ENCODE assay signal across 22 mouse cellular contexts in genomic region chr11:49292777-49293176, GRCm38 (mm10). TPM values are rescaled to one million over a fixed set of nuclear protein-coding genes. Genes with fewer than 3 reads are reported as not detected.
DNase-seq lines count a peak whose midpoint lies in the region; ATAC-seq lines count a peak whose summit lies in the region.
"Had no signal": no experiment of that assay in that cellular context is flagged by ENCODE, and none has a peak within 500 bp of the region (broad histone marks: within the 10 kb centered on the region; RNA-seq: fewer than 3 reads in every experiment).

No protein-coding gene starts in this region.

- H3K27ac ChIP-seq in neural tube, embryonic 15.5 days (replicated peaks), result no peak overlapping the region
- H3K27ac ChIP-seq: forebrain, embryonic 13.5 days; limb, embryonic 15.5 days; lung, embryonic 15.5 days; neural tube, embryonic 12.5 days had no signal

- H3K4me2 ChIP-seq in neural tube, embryonic 15.5 days, result no peak overlapping the region
- H3K4me2 ChIP-seq: forebrain, embryonic 13.5 days; limb, embryonic 15.5 days; lung, embryonic 15.5 days; neural tube, embryonic 12.5 days had no signal

- no peak for ATAC-seq in neural tube, embryonic 15.5 days (ENCODE audit: low FRiP score)
- ATAC-seq: forebrain, embryonic 13.5 days; inflammation-experienced regulatory T-cells, adult 6 months had no signal

- H3K36me3 ChIP-seq in neural tube, embryonic 15.5 days, result no peaks in the 10 kb centered on the region
- H3K36me3 ChIP-seq: limb, embryonic 15.5 days; lung, embryonic 15.5 days; neural tube, embryonic 12.5 days had no signal

- H3K4me1 ChIP-seq in neural tube, embryonic 15.5 days, result no peaks in the 10 kb centered on the region
- H3K4me1 ChIP-seq: forebrain, embryonic 13.5 days; limb, embryonic 15.5 days; lung, embryonic 15.5 days; neural tube, embryonic 12.5 days had no signal

- H3K27me3 ChIP-seq in neural tube, embryonic 15.5 days (replicated peaks), result no peaks in the 10 kb centered on the region
- H3K27me3 ChIP-seq: forebrain, embryonic 13.5 days; limb, embryonic 15.5 days; lung, embryonic 15.5 days; neural tube, embryonic 12.5 days had no signal

- peak; percentile 32 to 71 for DNase-seq in frontal cortex, adult 2 months (ENCODE audit: extremely low spot score in 1 of 2, low spot score in 1 of 2)
- DNase-seq in frontal cortex, postnatal 14 days (ENCODE audit: low spot score in 2 of 2), result no peak
- DNase-seq in right cerebral cortex, adult 18-20 months, result peak; percentile 73
- no peak for DNase-seq in right cerebral cortex, postnatal 4 days
- DNase-seq in layer of hippocampus, postnatal 36 days, result peak; percentile 23 to 48
- DNase-seq in thymus, postnatal 36 days, result no peak
- DNase-seq in gastrocnemius, postnatal 10 days, result no peak
- DNase-seq: cerebellum, adult 8-10 months had no signal

- H3K4me3 ChIP-seq in neural tube, embryonic 15.5 days (replicated peaks), result no peak overlapping the region
- H3K4me3 ChIP-seq: forebrain, embryonic 13.5 days; limb, embryonic 15.5 days; lung, embryonic 15.5 days; neural tube, embryonic 12.5 days had no signal

- no peak overlapping the region for H3K9ac ChIP-seq in neural tube, embryonic 15.5 days (replicated peaks)
- H3K9ac ChIP-seq: forebrain, embryonic 13.5 days; limb, embryonic 15.5 days; lung, embryonic 15.5 days; neural tube, embryonic 12.5 days had no signal

- WGBS in neural tube, embryonic 15.5 days, result 66% methylated on average over 3 of the region's 3 CpGs

- H3K9me3 ChIP-seq in neural tube, embryonic 15.5 days (replicated peaks), result no peaks in the 10 kb centered on the region
- H3K9me3 ChIP-seq: forebrain, embryonic 13.5 days; limb, embryonic 15.5 days; lung, embryonic 15.5 days; neural tube, embryonic 12.5 days had no signal

RNA-seq across cellular contexts. Expression of gene Olfr1392, which starts 7.7 kb away (rescaled TPM):
- 0.11 and 0.18 TPM in 2 replicates for polyA plus RNA-seq in frontal cortex, adult 2 months (2012; rRNA removed)
- not detected for total RNA-seq in layer of hippocampus, postnatal 36 days (2021)
- total RNA-seq in gastrocnemius, postnatal 10 days (2021), result not detected
- not detected in 2 replicates for polyA plus RNA-seq in neural tube, embryonic 15.5 days (2015; fragmentation: Nextera tagmentation; extraction: Ambion mirVana)
- total RNA-seq: ES-E14; granulocyte monocyte progenitor cell, adult 5-6 weeks; layer of hippocampus, postnatal 14 days had no signal
- polyA plus RNA-seq: C2C12; forebrain, embryonic 13.5 days; heart, embryonic 16.5 days; hindbrain, embryonic 11.5 days; inflammation-experienced regulatory T-cells, adult 6 months; kidney, embryonic 14.5 days; lung, embryonic 15.5 days; neural tube, embryonic 12.5 days had no signal

RNA-seq across cellular contexts. Expression of gene Olfr10, which starts 11.8 kb away (rescaled TPM):
- polyA plus RNA-seq in frontal cortex, adult 2 months (2012; rRNA removed), result not detected in 2 replicates
- not detected for total RNA-seq in layer of hippocampus, postnatal 36 days (2021)
- not detected for total RNA-seq in gastrocnemius, postnatal 10 days (2021)
- not detected in 2 replicates for polyA plus RNA-seq in neural tube, embryonic 15.5 days (2015; fragmentation: Nextera tagmentation; extraction: Ambion mirVana)
- total RNA-seq: adrenal gland, adult 18-20 months; ES-E14; granulocyte monocyte progenitor cell, adult 5-6 weeks; layer of hippocampus, postnatal 14 days had no signal
- polyA plus RNA-seq: C2C12; forebrain, embryonic 13.5 days; heart, embryonic 16.5 days; hindbrain, embryonic 11.5 days; inflammation-experienced regulatory T-cells, adult 6 months; kidney, embryonic 14.5 days; limb, embryonic 15.5 days; lung, embryonic 15.5 days; neural tube, embryonic 12.5 days had no signal

RNA-seq across cellular contexts. Expression of gene Olfr1393, which starts 14.7 kb away (rescaled TPM):
- 0.48 and 0.57 TPM in 2 replicates for polyA plus RNA-seq in frontal cortex, adult 2 months (2012; rRNA removed)
- not detected for total RNA-seq in layer of hippocampus, postnatal 36 days (2021)
- total RNA-seq in gastrocnemius, postnatal 10 days (2021), result under 1 TPM; 0.18 to 0.33 TPM
- not detected in 2 replicates for polyA plus RNA-seq in neural tube, embryonic 15.5 days (2015; fragmentation: Nextera tagmentation; extraction: Ambion mirVana)
- total RNA-seq: adrenal gland, adult 18-20 months; ES-E14; granulocyte monocyte progenitor cell, adult 5-6 weeks had no signal
- polyA plus RNA-seq: C2C12; hindbrain, embryonic 11.5 days; inflammation-experienced regulatory T-cells, adult 6 months; kidney, embryonic 14.5 days; limb, embryonic 15.5 days; lung, embryonic 15.5 days; neural tube, embryonic 12.5 days had no signal

RNA-seq across cellular contexts. Expression of gene Olfr1391, which starts 29.8 kb away (rescaled TPM):
- not detected in 2 replicates for polyA plus RNA-seq in frontal cortex, adult 2 months (2012; rRNA removed)
- not detected for total RNA-seq in layer of hippocampus, postnatal 36 days (2021)
- total RNA-seq in gastrocnemius, postnatal 10 days (2021), result not detected
- not detected in 2 replicates for polyA plus RNA-seq in neural tube, embryonic 15.5 days (2015; fragmentation: Nextera tagmentation; extraction: Ambion mirVana)
- total RNA-seq: adrenal gland, adult 18-20 months; ES-E14; granulocyte monocyte progenitor cell, adult 5-6 weeks; layer of hippocampus, postnatal 14 days had no signal
- polyA plus RNA-seq: C2C12; forebrain, embryonic 13.5 days; heart, embryonic 16.5 days; hindbrain, embryonic 11.5 days; inflammation-experienced regulatory T-cells, adult 6 months; kidney, embryonic 14.5 days; limb, embryonic 15.5 days; lung, embryonic 15.5 days; neural tube, embryonic 12.5 days had no signal

RNA-seq across cellular contexts. Expression of gene Olfr1390, which starts 42.2 kb away (rescaled TPM):
- polyA plus RNA-seq in frontal cortex, adult 2 months (2012; rRNA removed), result not detected in 2 replicates
- total RNA-seq in layer of hippocampus, postnatal 36 days (2021), result not detected
- total RNA-seq in gastrocnemius, postnatal 10 days (2021), result not detected
- polyA plus RNA-seq in neural tube, embryonic 15.5 days (2015; fragmentation: Nextera tagmentation; extraction: Ambion mirVana), result not detected in 2 replicates
- total RNA-seq: adrenal gland, adult 18-20 months; ES-E14; granulocyte monocyte progenitor cell, adult 5-6 weeks; layer of hippocampus, postnatal 14 days had no signal
- polyA plus RNA-seq: C2C12; forebrain, embryonic 13.5 days; heart, embryonic 16.5 days; hindbrain, embryonic 11.5 days; kidney, embryonic 14.5 days; limb, embryonic 15.5 days; lung, embryonic 15.5 days; neural tube, embryonic 12.5 days had no signal

Comparison
In these comparisons a context has a peak if more than half of its experiments do, and no peak if none do; other contexts are left out.
1. DNase-seq: peak in frontal cortex, adult 2 months (2 of 2), right cerebral cortex, adult 18-20 months (single experiment) and layer of hippocampus, postnatal 36 days (2 of 2); none in frontal cortex, postnatal 14 days (0 of 2), right cerebral cortex, postnatal 4 days (single experiment), thymus, postnatal 36 days (0 of 2) and gastrocnemius, postnatal 10 days (single experiment).